Mouse (Mus musculus) hindbrain, embryonic 12.5 days (tissue): ENCODE results near the gene Ssh3. TPM values are rescaled to one million over a fixed set of nuclear protein-coding genes. Genes with fewer than 3 reads are reported as not detected.

Experiments used
- ATAC-seq: fragments of 200-750 bp; cut with Nextera tagmentation; 2 replicates; pipeline ENCODE4 v1.8.0; 2017; ENCODE audit warnings: moderate TSS enrichment; ENCODE audit not compliant: low FRiP score
- H3K27ac ChIP-seq: fragments of 300-500 bp; sonication (generic); 2 replicates; pipeline ENCODE4 v1.5.1; 2016; ENCODE audit warnings: mild to moderate bottlenecking
- H3K27me3 ChIP-seq: fragments of 300-500 bp; sonication (generic); 2 replicates; pipeline ENCODE4 v1.6.1; 2016; ENCODE audit warnings: mild to moderate bottlenecking
- H3K36me3 ChIP-seq: fragments of 300-500 bp; sonication (generic); 2 replicates; pipeline ENCODE4 v1.6.1; 2016; ENCODE audit warnings: mild to moderate bottlenecking
- H3K4me1 ChIP-seq: fragments of 300-500 bp; sonication (generic); 2 replicates; pipeline ENCODE4 v1.6.1; 2016
- H3K4me2 ChIP-seq: fragments of 300-500 bp; sonication (generic); replicated peaks from 2 replicates; pipeline ENCODE4 v1.6.1; 2016; ENCODE audit warnings: mild to moderate bottlenecking
- H3K4me3 ChIP-seq: fragments of 300-500 bp; sonication (generic); 2 replicates; pipeline ENCODE4 v1.5.1; 2016; ENCODE audit warnings: mild to moderate bottlenecking
- H3K9ac ChIP-seq: fragments of 300-500 bp; sonication (generic); 2 replicates; pipeline ENCODE4 v1.6.1; 2016; ENCODE audit warnings: mild to moderate bottlenecking, moderate library complexity
- H3K9me3 ChIP-seq: fragments of 300-500 bp; sonication (generic); replicated peaks from 2 replicates; pipeline ENCODE4 v1.6.1; 2016; ENCODE audit warnings: mild to moderate bottlenecking
- WGBS: fragments of 180-500 bp; shearing (Covaris S2); methylation state at CpG from one replicate; pipeline ENCODE4 v1.1.7; 2016; 5-methylcytosine and 5-hydroxymethylcytosine counted together
- polyA plus RNA-seq: library from polyadenylated mRNA; unstranded; fragments of >200 nt; fragmentation: Nextera tagmentation; extraction: Ambion mirVana; gene quantifications from 2 replicates; pipeline ENCODE4 v1.2.1, GENCODE M21; 2016

Gene Ssh3
- polyA plus RNA-seq, 1 experiment from 2014 or later: 10.4 TPM

DNA sequence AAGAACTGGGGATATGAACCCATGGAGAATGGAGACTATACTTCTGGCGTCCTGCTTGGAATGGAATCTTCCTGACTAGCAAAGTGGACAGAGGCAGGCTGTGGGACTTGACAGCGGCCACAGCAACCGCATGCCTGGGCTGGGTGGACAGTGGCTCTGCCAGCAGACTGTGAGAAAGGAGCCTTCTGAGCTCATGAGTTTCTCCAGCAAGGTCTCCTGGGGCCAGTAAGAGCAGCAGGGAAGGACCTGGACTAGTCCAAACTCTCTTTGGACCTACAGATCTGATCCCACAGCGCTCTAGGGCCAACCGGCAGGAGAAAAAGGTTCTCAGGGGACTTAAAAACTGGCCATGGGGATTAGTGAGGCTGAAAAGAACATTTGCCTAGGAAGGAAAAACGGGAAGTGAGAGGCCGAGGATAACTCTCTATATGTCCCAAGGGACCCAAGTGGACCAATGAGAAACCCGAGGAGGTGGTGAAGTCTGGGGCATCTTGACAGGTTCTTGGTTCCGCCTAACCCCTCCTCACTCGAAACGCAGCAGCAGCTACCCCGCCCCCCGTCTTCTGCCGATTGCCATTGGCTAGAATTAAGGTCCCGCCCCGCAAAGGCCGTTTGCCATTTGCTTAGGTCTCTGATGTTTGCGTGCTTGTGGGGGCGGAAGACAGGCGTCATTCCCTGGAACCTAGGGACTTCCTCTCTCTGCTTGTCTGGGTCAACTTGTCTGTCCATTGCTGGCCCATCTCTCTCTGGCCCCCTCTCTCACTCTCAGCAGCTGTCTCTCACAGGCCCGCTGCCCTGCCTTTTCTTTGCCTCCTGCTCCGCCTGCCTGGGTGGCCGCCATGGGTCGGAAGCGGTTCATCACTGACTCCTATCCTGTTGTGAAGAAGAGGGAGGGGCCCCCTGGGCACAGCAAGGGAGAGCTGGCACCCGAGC is 37.5 kb downstream of the Ssh3 start, which contains the start of gene Pold4:
Gene Pold4, plus strand, starts transcription at position 647 of the 933 bp plus-strand sequence.
- H3K27ac ChIP-seq: peak within 1 kb of the TSS; percentile 69
- no peaks in the 10 kb centered on the region for H3K9me3 ChIP-seq
- H3K9ac ChIP-seq: peak within 1 kb of the TSS; percentile 82
- peaks cover 20% of the 10 kb centered on the region for H3K27me3 ChIP-seq
- H3K4me2 ChIP-seq: peak within 1 kb of the TSS; percentile 89
- H3K4me3 ChIP-seq: peak within 1 kb of the TSS; percentile 52
- 12% methylated on average over 26 of the region's 26 CpGs for WGBS
- peak; percentile 90 for ATAC-seq
- H3K36me3 ChIP-seq: no peaks in the 10 kb centered on the region
- peaks cover 12% of the 10 kb centered on the region for H3K4me1 ChIP-seq

- H3K9ac ChIP-seq: no peak overlapping the region
Observed at GRCm38 (mm10) chr19:4230415-4230814, 38.6 kb downstream of the Ssh3 start.

DNA sequence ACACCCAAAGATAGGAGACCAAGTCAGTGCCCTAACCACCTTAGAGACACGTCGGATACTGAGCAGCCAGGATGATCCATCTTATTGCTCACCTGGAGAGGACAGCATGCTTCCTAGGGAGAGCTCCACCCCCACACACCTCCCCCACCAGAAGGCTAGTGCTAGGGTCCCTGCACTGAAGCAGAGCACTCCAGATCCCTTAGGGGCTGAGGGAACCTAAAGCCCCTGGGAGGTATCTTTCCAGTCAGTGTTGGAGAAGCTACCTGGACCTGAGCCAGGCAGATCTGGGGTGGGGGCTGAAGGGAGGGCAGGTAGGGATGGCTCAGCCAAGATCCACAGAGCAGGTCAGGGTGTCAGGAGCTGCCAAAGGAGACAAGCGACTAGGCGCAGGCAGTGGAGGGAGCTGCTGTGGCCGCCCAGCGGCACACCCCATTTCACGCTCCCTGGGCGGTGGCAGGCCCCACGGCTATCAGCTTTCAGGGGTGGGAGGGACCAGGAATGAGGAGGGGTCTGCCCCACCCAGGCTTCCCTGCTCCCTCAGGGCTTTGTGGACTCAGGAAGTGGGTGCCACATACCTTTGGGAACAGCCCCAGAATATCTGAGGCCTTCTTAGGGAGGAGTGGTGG is 39.4 kb downstream of the Ssh3 start:
- Histone ChIP-seq H3K27ac (no peak overlapping the region), H3K36me3 (no peaks in the 10 kb centered on the region), H3K27me3 (peaks cover 20% of the 10 kb centered on the region), H3K9ac (peak overlapping the region; percentile 6; the same call in 1 of the 2 replicates), H3K9me3 (no peaks in the 10 kb centered on the region), H3K4me3 (no peak overlapping the region), H3K4me2 (no peak overlapping the region), H3K4me1 (peaks cover 12% of the 10 kb centered on the region)
- WGBS: 50% methylated on average over 9 of the region's 9 CpGs
- ATAC-seq: no peak

More at GRCm38 (mm10) chr19:4230415-4230814, 38.6 kb downstream of the Ssh3 start:
- no peak for ATAC-seq
- Histone ChIP-seq H3K4me1 (peaks cover 12% of the 10 kb centered on the region), H3K4me3 (no peak overlapping the region), H3K4me2 (no peak overlapping the region), H3K9me3 (no peaks in the 10 kb centered on the region), H3K27ac (no peak overlapping the region), H3K27me3 (peaks cover 20% of the 10 kb centered on the region), H3K36me3 (no peaks in the 10 kb centered on the region)
- WGBS: 76% methylated on average over 8 of the region's 8 CpGs

- Histone ChIP-seq H3K27ac (no peak overlapping the region), H3K4me3 (no peak overlapping the region), H3K9ac (no peak overlapping the region), H3K4me1 (peaks cover 12% of the 10 kb centered on the region), H3K4me2 (no peak overlapping the region), H3K27me3 (peaks cover 20% of the 10 kb centered on the region), H3K9me3 (no peaks in the 10 kb centered on the region), H3K36me3 (no peaks in the 10 kb centered on the region)
- 68% methylated on average over 4 of the region's 4 CpGs for WGBS
- no peak for ATAC-seq
Observed at GRCm38 (mm10) chr19:4228891-4229290, 40.1 kb downstream of the Ssh3 start.

GRCm38 (mm10) chr19:4227894-4228678 is 40.9 kb downstream of the Ssh3 start:
- H3K4me1 ChIP-seq: peaks cover 12% of the 10 kb centered on the region
- WGBS: 21% methylated on average over 8 of the region's 8 CpGs
- no peak overlapping the region for H3K4me2 ChIP-seq
- no peaks in the 10 kb centered on the region for H3K36me3 ChIP-seq
- no peaks in the 10 kb centered on the region for H3K9me3 ChIP-seq
- no peak overlapping the region for H3K27ac ChIP-seq
- no peak overlapping the region for H3K4me3 ChIP-seq
- no peak overlapping the region for H3K9ac ChIP-seq
- no peak for ATAC-seq
- H3K27me3 ChIP-seq: peaks cover 20% of the 10 kb centered on the region

DNA sequence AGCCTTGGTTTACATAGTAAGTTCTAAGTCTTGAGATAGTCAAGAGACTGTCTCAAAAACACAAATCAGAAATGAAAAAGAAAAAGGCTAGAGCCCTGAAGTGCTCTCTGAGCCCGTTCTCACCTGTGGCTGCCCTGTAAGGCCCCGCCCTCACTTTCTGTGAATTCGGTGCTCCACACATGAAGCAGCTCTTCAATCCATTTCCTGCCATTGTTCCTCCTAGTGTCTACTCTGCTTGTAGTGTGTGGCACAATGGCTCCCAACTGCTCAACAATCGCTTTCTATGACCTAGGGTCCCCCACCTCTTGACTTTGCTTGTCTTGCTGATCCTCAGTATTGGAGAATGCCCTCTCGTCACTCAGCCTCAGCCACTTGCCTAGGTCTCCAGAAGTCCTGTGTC is 41.5 kb downstream of the Ssh3 start:
- peaks cover 10% of the 10 kb centered on the region for H3K4me1 ChIP-seq
- no peak overlapping the region for H3K9ac ChIP-seq
- H3K27ac ChIP-seq: no peak overlapping the region
- no peak overlapping the region for H3K4me3 ChIP-seq
- no peak overlapping the region for H3K4me2 ChIP-seq
- H3K27me3 ChIP-seq: peaks cover 20% of the 10 kb centered on the region
- WGBS: 77% methylated on average over 5 of the region's 5 CpGs
- ATAC-seq: no peak
- no peaks in the 10 kb centered on the region for H3K36me3 ChIP-seq
- no peaks in the 10 kb centered on the region for H3K9me3 ChIP-seq

DNA sequence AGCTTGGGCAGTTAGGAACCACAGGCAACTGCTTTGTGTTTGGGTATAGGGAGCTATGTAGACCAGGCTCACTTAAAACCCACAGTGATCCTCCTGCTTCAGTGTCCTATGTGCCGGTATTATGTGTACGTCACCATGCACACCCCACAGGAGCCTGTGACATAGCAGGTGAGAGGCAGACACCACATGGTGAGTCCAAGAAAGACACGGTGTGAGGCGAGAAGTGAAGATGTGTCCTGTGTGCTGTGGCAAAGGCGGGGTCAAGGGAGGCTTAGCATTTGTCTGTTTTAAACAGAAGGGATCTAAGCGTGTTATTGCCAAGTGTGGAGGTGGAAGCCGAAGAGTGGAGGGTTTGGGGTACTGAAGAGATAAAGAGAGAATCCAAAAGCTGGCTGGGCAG is 42.2 kb downstream of the Ssh3 start:
- H3K4me3 ChIP-seq: no peak overlapping the region
- no peaks in the 10 kb centered on the region for H3K9me3 ChIP-seq
- WGBS: 92% methylated on average over 7 of the region's 7 CpGs
- peaks cover 4% of the 10 kb centered on the region; the same call in 1 of the 2 replicates for H3K4me1 ChIP-seq
- peaks cover 24% of the 10 kb centered on the region for H3K27me3 ChIP-seq
- H3K27ac ChIP-seq: no peak overlapping the region
- no peaks in the 10 kb centered on the region for H3K36me3 ChIP-seq
- H3K9ac ChIP-seq: no peak overlapping the region
- H3K4me2 ChIP-seq: no peak overlapping the region
- no peak for ATAC-seq

- no peak for ATAC-seq
- Histone ChIP-seq H3K4me1 (peaks cover 13% of the 10 kb centered on the region; the same call in 1 of the 2 replicates), H3K4me2 (no peak overlapping the region), H3K27me3 (peaks cover 34% of the 10 kb centered on the region), H3K4me3 (no peak overlapping the region), H3K9me3 (no peaks in the 10 kb centered on the region), H3K36me3 (no peaks in the 10 kb centered on the region), H3K27ac (no peak overlapping the region), H3K9ac (no peak overlapping the region)
- WGBS: 80% methylated on average over 11 of the region's 11 CpGs
Observed at GRCm38 (mm10) chr19:4222165-4222564, 46.8 kb downstream of the Ssh3 start.

DNA sequence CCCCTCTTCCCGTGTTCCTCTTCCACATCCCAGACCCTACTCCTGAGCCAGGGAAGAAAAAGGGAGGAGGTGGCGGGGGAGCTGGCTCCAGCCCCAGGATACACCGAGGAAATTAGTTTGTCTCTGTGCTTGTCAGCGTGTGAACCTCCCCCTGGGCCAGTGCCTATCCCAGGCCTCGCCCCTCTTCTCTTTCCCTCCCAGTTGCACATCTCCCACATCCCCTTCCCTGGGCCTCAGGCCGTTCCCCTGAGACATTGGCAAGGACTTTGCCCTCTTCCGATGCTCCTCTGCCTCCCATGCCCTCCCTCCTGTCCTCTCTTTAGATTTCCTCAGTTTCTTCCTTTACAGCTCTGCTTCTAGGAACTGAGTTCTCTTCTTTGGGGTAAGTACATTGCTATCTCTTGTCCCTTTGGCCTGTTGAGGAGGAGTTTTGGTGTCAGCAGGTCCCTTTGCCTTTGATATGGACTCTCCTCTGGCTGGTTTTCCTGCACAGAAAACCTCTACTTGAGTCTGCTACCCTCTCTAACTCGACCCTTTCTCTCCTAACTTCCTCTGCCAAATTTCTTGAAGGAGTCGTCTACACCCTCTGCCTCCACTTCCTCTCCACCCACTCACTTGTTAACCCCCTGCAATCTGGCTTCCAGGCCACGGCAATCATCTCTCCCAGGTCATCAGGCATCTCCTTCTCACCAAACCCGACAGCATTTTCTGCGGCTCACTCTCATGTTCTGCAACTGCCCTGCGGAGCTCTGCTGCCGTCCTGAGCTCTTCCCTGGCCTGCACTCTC is 47.8 kb downstream of the Ssh3 start:
- H3K27ac ChIP-seq: no peak overlapping the region
- H3K27me3 ChIP-seq: peaks cover 44% of the 10 kb centered on the region
- no peak overlapping the region for H3K9ac ChIP-seq
- no peak overlapping the region for H3K4me2 ChIP-seq
- H3K4me1 ChIP-seq: peaks cover 18% of the 10 kb centered on the region; the same call in 1 of the 2 replicates
- H3K4me3 ChIP-seq: no peak overlapping the region
- H3K36me3 ChIP-seq: no peaks in the 10 kb centered on the region
- H3K9me3 ChIP-seq: no peaks in the 10 kb centered on the region
- WGBS: 50% methylated on average over 14 of the region's 14 CpGs
- ATAC-seq: no peak

DNA sequence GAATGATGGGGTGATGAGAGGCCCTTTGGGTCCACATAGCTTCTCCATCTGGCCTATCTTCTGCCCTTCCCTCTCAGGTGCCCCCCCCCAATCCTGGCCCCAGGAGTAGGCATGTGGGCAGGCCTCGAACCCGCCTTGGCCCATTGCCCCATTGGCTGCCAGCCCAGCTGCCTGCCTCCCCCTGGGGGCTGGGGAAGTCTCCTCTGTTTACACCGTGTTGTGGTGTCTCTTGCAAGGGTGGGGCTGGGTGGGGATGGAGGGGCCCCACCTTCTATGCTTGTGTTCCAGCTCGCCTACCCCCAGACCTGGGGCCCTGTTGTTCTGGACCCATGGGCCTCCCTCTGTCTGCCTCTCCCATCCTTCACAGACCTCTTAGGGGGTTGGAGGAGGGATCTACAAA is 48.6 kb downstream of the Ssh3 start:
- peaks cover 52% of the 10 kb centered on the region for H3K27me3 ChIP-seq
- no peak for ATAC-seq
- no peak overlapping the region for H3K9ac ChIP-seq
- WGBS: 57% methylated on average over 4 of the region's 4 CpGs
- peaks cover 24% of the 10 kb centered on the region for H3K4me1 ChIP-seq
- H3K36me3 ChIP-seq: no peaks in the 10 kb centered on the region
- no peak overlapping the region for H3K4me3 ChIP-seq
- H3K9me3 ChIP-seq: no peaks in the 10 kb centered on the region
- H3K27ac ChIP-seq: no peak overlapping the region
- no peak overlapping the region for H3K4me2 ChIP-seq

DNA sequence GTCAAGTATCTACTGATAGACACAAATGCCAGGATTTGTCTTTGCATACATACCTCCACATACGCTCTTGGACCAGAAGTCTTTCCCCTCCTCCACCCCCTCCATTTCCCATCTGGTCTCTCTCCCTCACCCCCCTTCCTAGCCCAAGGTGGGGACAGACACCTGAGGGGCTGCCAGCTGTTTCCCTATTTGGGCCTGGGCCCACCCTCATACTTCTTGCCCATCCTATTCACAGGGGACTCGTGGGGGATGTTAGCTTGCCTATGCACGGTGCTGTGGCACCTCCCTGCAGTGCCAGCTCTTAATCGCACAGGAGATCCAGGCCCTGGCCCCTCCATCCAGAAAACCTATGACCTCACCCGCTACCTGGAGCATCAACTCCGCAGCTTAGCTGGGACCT is 49.0 kb downstream of the Ssh3 start:
- H3K9ac ChIP-seq: no peak overlapping the region
- no peak overlapping the region for H3K27ac ChIP-seq
- no peaks in the 10 kb centered on the region for H3K36me3 ChIP-seq
- ATAC-seq: no peak
- H3K27me3 ChIP-seq: peaks cover 56% of the 10 kb centered on the region
- 88% methylated on average over 6 of the region's 6 CpGs for WGBS
- H3K4me3 ChIP-seq: no peak overlapping the region
- peaks cover 29% of the 10 kb centered on the region for H3K4me1 ChIP-seq
- no peak overlapping the region for H3K4me2 ChIP-seq
- H3K9me3 ChIP-seq: no peaks in the 10 kb centered on the region
